In the genomic region with DNA sequence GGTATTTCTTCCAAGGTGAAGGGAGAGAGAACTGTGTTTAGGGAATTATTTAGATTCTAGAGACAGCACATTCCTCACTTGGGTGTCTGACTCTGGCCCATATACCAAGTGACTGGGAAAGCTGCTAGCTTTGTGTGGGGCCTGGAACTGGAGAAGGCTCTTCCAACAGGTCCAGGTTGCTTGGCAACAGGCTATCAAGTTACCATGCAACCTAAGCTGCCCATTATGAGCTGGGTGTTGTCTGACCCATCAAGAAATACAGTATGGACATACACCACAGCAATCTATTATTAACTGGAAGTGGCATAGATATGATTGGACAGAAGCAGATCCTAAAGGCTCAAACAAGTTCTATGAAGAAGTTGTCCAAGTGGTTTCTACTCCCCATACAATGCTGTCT, we compare ENCODE assay signal across 20 mouse cellular contexts. TPM values are rescaled to one million over a fixed set of nuclear protein-coding genes. Genes with fewer than 3 reads are reported as not detected.
"Had no signal": no experiment of that assay in that cellular context is flagged by ENCODE, and none has a peak within 500 bp of the region (broad histone marks: within the 10 kb centered on the region; RNA-seq: fewer than 3 reads in every experiment).

No protein-coding gene starts in this region.

- H3K9me3 ChIP-seq: midbrain, embryonic 10.5 days; midbrain, embryonic 12.5 days; neural tube, embryonic 13.5 days; neural tube, embryonic 15.5 days had no signal

- DNase-seq: lung, adult 18-20 months; lung, embryonic 14.5 days; lung, postnatal 10 days; lung, postnatal 4 days; midbrain, embryonic 14.5 days; retina, postnatal 1 day; right cerebral cortex, adult 18-20 months; right cerebral cortex, postnatal 25 days; right cerebral cortex, postnatal 4 days; spleen, adult 18-20 months; thymus, adult 18-20 months; thymus, postnatal 14 days; thymus, postnatal 36 days had no signal

- H3K4me3 ChIP-seq: midbrain, embryonic 10.5 days; midbrain, embryonic 12.5 days; neural tube, embryonic 13.5 days; neural tube, embryonic 15.5 days had no signal

- H3K4me1 ChIP-seq: midbrain, embryonic 10.5 days; midbrain, embryonic 12.5 days; neural tube, embryonic 13.5 days; neural tube, embryonic 15.5 days had no signal

- H3K9ac ChIP-seq: lung, embryonic 14.5 days; midbrain, embryonic 12.5 days; neural tube, embryonic 13.5 days; neural tube, embryonic 15.5 days had no signal

- ATAC-seq: midbrain, embryonic 16.5 days had no signal

- H3K27me3 ChIP-seq: midbrain, embryonic 12.5 days; neural tube, embryonic 13.5 days; neural tube, embryonic 15.5 days had no signal

- H3K4me2 ChIP-seq: lung, embryonic 14.5 days; midbrain, embryonic 12.5 days; neural tube, embryonic 13.5 days; neural tube, embryonic 15.5 days had no signal

- H3K27ac ChIP-seq: midbrain, embryonic 10.5 days; midbrain, embryonic 12.5 days; neural tube, embryonic 13.5 days; neural tube, embryonic 15.5 days had no signal

RNA-seq across cellular contexts. Expression of gene Pgam2, which starts 21.9 kb away (rescaled TPM):
- total RNA-seq: megakaryocyte, adult 5-6 weeks had no signal

RNA-seq across cellular contexts. Expression of gene Aebp1, which starts 36.3 kb away (rescaled TPM):
- total RNA-seq: megakaryocyte-erythroid progenitor cell, adult 5-6 weeks had no signal
